Mouse (Mus musculus) limb, embryonic 14.5 days (tissue): ENCODE results near the gene Nup205. TPM values are rescaled to one million over a fixed set of nuclear protein-coding genes. Genes with fewer than 3 reads are reported as not detected.

Experiments used
- ATAC-seq: fragments of 200-750 bp; cut with Nextera tagmentation; 2 replicates; pipeline ENCODE4 v1.8.0; 2017; ENCODE audit warnings: low read depth, moderate number of reproducible peaks, moderate TSS enrichment; ENCODE audit not compliant: low FRiP score
- DNase-seq: peaks from one replicate; pipeline ENCODE4 v3.0.0-alpha.2; 2015; ENCODE audit warnings: low spot score
- H3K27ac ChIP-seq: fragments of 300-500 bp; sonication (generic); replicated peaks from 2 replicates; pipeline ENCODE4 v1.5.1; 2014; ENCODE audit warnings: low read depth, mild to moderate bottlenecking, low read length, moderate library complexity, mixed read lengths
- H3K27me3 ChIP-seq: fragments of 300-500 bp; sonication (generic); 2 replicates; pipeline ENCODE4 v1.6.1; 2014; ENCODE audit warnings: low read length, mixed read lengths; ENCODE audit not compliant: control insufficient read depth, insufficient read depth
- H3K36me3 ChIP-seq: fragments of 300-500 bp; sonication (generic); 2 replicates; pipeline ENCODE4 v1.6.1; 2014; ENCODE audit warnings: mild to moderate bottlenecking, low read length, moderate library complexity, mixed read lengths; ENCODE audit not compliant: control insufficient read depth, insufficient read depth
- H3K4me1 ChIP-seq: fragments of 300-500 bp; sonication (generic); 2 replicates; pipeline ENCODE4 v1.6.1; 2014; ENCODE audit warnings: antibody characterized with exemption, low read length, mixed read lengths; ENCODE audit not compliant: control insufficient read depth, insufficient read depth
- H3K4me2 ChIP-seq: fragments of 300-500 bp; sonication (generic); replicated peaks from 2 replicates; pipeline ENCODE4 v1.6.1; 2014; ENCODE audit warnings: low read depth, mild to moderate bottlenecking, low read length, moderate library complexity; ENCODE audit not compliant: severe bottlenecking
- H3K4me3 ChIP-seq: fragments of 300-500 bp; sonication (generic); replicated peaks from 2 replicates; pipeline ENCODE4 v1.5.1; 2014; ENCODE audit warnings: low read length
- H3K9ac ChIP-seq: fragments of 300-500 bp; sonication (generic); 2 replicates; pipeline ENCODE4 v1.6.1; 2014; ENCODE audit warnings: mild to moderate bottlenecking, low read depth, low read length, moderate library complexity; ENCODE audit not compliant: severe bottlenecking
- H3K9me3 ChIP-seq: fragments of 300-500 bp; sonication (generic); 2 replicates; pipeline ENCODE4 v1.6.1; 2016; ENCODE audit warnings: low read length; ENCODE audit not compliant: control insufficient read depth
- POLR2A ChIP-seq: fragments of 200-500 bp; IDR thresholded peaks from 2 replicates; pipeline ENCODE4 v1.8.0; 2012; ENCODE audit warnings: inconsistent platforms, mild to moderate bottlenecking, moderate library complexity, borderline replicate concordance; ENCODE audit not compliant: insufficient read depth, insufficient read length; ENCODE audit errors: extremely low read depth
- WGBS: fragments of 180-500 bp; shearing (Covaris S2); extraction: QIAGEN DNeasy Blood & Tissue Kit; methylation state at CpG from one replicate; pipeline ENCODE4 v1.1.7; 2014; 5-methylcytosine and 5-hydroxymethylcytosine counted together
- polyA plus RNA-seq, 2 experiments: library from polyadenylated mRNA; depleted of rRNA in 1 of 2; stranded (reverse) in 1 of 2; unstranded in 1 of 2; fragments of >200 nt; fragmentation: Nextera tagmentation in 1 of 2; extraction: Ambion mirVana in 1 of 2; gene quantifications; 2 replicates each; pipeline versions ENCODE4 v1.2.1 to v1.2.3; 2012 to 2014

Nup205 gene
- polyA plus RNA-seq, 2 experiments: 38.7 to 48.4 TPM

- Histone ChIP-seq H3K9me3 (no peaks in the 10 kb centered on the region), H3K4me2 (no peak overlapping the region), H3K4me3 (no peak overlapping the region), H3K9ac (no peak overlapping the region), H3K27me3 (no peaks in the 10 kb centered on the region), H3K4me1 (no peaks in the 10 kb centered on the region), H3K27ac (no peak overlapping the region), H3K36me3 (peaks cover 70% of the 10 kb centered on the region)
- no peak for DNase-seq
- WGBS: 95% methylated on average over 1 of the region's 1 CpGs
- ATAC-seq: no peak
- no peak for TF ChIP-seq POLR2A
Observed at GRCm38 (mm10) chr6:35229415-35229814, 52.2 kb downstream of the Nup205 start.

GRCm38 (mm10) chr6:35236108-35236785 is 59.0 kb downstream of the Nup205 start:
- Histone ChIP-seq H3K4me1 (no peaks in the 10 kb centered on the region), H3K4me3 (no peak overlapping the region), H3K36me3 (peaks cover 82% of the 10 kb centered on the region), H3K4me2 (no peak overlapping the region), H3K27ac (no peak overlapping the region), H3K9me3 (no peaks in the 10 kb centered on the region), H3K27me3 (no peaks in the 10 kb centered on the region), H3K9ac (no peak overlapping the region)
- WGBS: 89% methylated on average over 9 of the region's 9 CpGs
- no peak for TF ChIP-seq POLR2A
- DNase-seq: no peak
- no peak for ATAC-seq

GRCm38 (mm10) chr6:35243252-35243651 is 66.0 kb downstream of the Nup205 start:
- Histone ChIP-seq H3K4me1 (no peaks in the 10 kb centered on the region), H3K9me3 (no peaks in the 10 kb centered on the region), H3K36me3 (peaks cover 79% of the 10 kb centered on the region), H3K4me2 (no peak overlapping the region), H3K4me3 (no peak overlapping the region), H3K9ac (no peak overlapping the region), H3K27me3 (no peaks in the 10 kb centered on the region), H3K27ac (no peak overlapping the region)
- ATAC-seq (no peak), DNase-seq (no peak)
- no peak for TF ChIP-seq POLR2A
- 95% methylated on average over 4 of the region's 4 CpGs for WGBS

- DNase-seq (no peak), ATAC-seq (no peak)
- no peaks in the 10 kb centered on the region for H3K4me1 ChIP-seq
- no peaks in the 10 kb centered on the region for H3K27me3 ChIP-seq
- no peak overlapping the region for H3K4me2 ChIP-seq
- no peak overlapping the region for H3K9ac ChIP-seq
- H3K4me3 ChIP-seq: no peak overlapping the region
- H3K27ac ChIP-seq: no peak overlapping the region
- 84% methylated on average over 9 of the region's 9 CpGs for WGBS
- peaks cover 73% of the 10 kb centered on the region for H3K36me3 ChIP-seq
- no peak for TF ChIP-seq POLR2A
- no peaks in the 10 kb centered on the region for H3K9me3 ChIP-seq
Observed at GRCm38 (mm10) chr6:35243989-35244388, 66.8 kb downstream of the Nup205 start.

GRCm38 (mm10) chr6:35245086-35245485 is 67.9 kb downstream of the Nup205 start:
- 54% methylated on average over 5 of the region's 5 CpGs for WGBS
- no peaks in the 10 kb centered on the region for H3K27me3 ChIP-seq
- H3K4me1 ChIP-seq: no peaks in the 10 kb centered on the region
- DNase-seq: no peak
- H3K36me3 ChIP-seq: peaks cover 66% of the 10 kb centered on the region
- H3K27ac ChIP-seq: no peak overlapping the region
- TF ChIP-seq POLR2A: no peak
- H3K9me3 ChIP-seq: no peaks in the 10 kb centered on the region
- no peak overlapping the region for H3K4me3 ChIP-seq
- H3K4me2 ChIP-seq: no peak overlapping the region
- no peak overlapping the region for H3K9ac ChIP-seq
- ATAC-seq: no peak
